Mouse (Mus musculus): ENCODE results near the gene Gm7978. TPM values are rescaled to one million over a fixed set of nuclear protein-coding genes. Genes with fewer than 3 reads are reported as not detected.
"Not testable (repeated sequence)": the region's sequence is repeated elsewhere in the genome, so short reads cannot be mapped to it uniquely, and the experiment has no call there.

The Gm7978 gene
- polyA plus RNA-seq (2014; fragmentation: Nextera tagmentation; extraction: Ambion mirVana): not detected in 2 replicates

DNA sequence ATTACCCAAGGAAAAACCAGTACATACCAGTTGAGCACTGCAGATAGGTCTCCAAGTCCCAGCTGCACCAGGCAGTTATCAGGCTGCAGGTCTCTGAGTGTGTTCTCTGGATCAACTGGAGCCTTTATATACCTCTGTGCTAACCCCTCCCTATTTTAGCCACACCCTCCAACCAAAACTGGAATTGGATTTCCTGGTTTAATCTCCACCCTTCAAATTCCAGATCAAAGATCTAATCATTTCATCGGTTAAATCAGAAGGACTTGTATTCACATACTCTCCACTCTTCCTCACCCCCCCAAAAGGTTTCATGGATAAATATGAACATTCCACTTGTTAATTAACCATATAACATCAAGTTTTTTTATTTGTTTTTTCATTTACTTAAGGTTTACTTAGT is at the start of gene Gm7978:
Gene Gm7978 (minus strand): TSS at position 101 of the 400 bp plus-strand sequence.
- H3K9me3 ChIP-seq (replicated peaks; ENCODE audit: control insufficient read depth, low read length); H3K27me3 ChIP-seq (ENCODE audit: control insufficient read depth, insufficient read depth, low read length); H3K4me1 ChIP-seq (ENCODE audit: control insufficient read depth, insufficient read depth, low read length); H3K36me3 ChIP-seq (ENCODE audit: control insufficient read depth, insufficient read depth, low read length); H3K9ac ChIP-seq (ENCODE audit: low read depth, low read length); ATAC-seq (replicated peaks; ENCODE audit: insufficient number of reproducible peaks, low FRiP score, low TSS enrichment); H3K4me2 ChIP-seq; H3K4me3 ChIP-seq (ENCODE audit: low read depth, low read length); H3K27ac ChIP-seq (ENCODE audit: low read depth, low read length): not testable (repeated sequence)
- no CpG with 5 or more reads among the region's 1 CpGs for WGBS (ENCODE audit: insufficient replicate concordance)

DNA sequence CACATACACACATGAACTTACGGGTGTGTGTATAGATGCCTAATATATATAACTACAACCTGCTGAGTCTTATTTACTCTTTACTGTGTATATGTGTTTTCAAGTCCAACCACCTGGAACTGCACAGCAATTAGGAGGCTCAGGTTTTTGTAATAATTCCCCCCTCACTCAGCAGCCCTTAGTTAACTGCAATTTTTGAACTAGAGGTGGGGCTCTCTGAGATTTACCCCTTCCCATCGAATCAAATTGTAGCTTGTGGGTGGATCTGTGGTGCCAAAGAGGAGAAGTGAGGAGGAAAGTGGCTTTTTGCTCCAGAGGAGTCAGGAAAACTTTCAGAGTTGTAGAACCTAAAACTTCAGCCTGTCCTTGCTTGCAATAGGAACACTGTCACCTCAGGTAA is 39.7 kb upstream of the Gm7978 start, which contains the start of gene E330014E10Rik:
Gene E330014E10Rik (plus strand): TSS at position 301 of the 400 bp plus-strand sequence.
- not testable (repeated sequence) for ATAC-seq (replicated peaks; ENCODE audit: insufficient number of reproducible peaks, low FRiP score, low TSS enrichment); H3K27ac ChIP-seq (ENCODE audit: low read depth, low read length); H3K4me1 ChIP-seq (ENCODE audit: control insufficient read depth, insufficient read depth, low read length); H3K9ac ChIP-seq (ENCODE audit: low read depth, low read length); H3K9me3 ChIP-seq (replicated peaks; ENCODE audit: control insufficient read depth, low read length); H3K36me3 ChIP-seq (ENCODE audit: control insufficient read depth, insufficient read depth, low read length); H3K27me3 ChIP-seq (ENCODE audit: control insufficient read depth, insufficient read depth, low read length); H3K4me2 ChIP-seq; H3K4me3 ChIP-seq (ENCODE audit: low read depth, low read length)
- WGBS (ENCODE audit: insufficient replicate concordance): no CpG with 5 or more reads among the region's 2 CpGs

DNA sequence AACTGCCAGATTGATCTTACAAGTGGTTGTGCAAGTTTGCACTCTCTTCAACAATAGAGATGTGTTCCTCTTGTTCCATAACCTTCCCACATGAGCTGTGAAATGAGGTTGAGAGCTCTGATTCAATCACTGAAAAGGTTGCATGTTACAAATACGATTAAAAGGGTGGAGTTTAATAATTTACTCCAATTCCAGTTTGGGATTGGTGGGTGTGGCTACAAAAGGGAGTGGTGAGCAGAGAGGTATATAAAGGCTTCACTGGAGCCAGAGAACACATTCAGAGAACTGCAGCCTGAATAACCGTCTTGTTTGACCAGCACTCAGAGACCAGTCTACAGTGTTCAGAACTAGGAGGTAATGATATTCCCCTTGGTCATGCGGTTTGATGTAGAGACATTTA is 5.7 kb upstream of the Gm7978 start, which contains the start of gene Gm7982:
Gene Gm7982 (plus strand): TSS at position 301 of the 400 bp plus-strand sequence.
- not testable (repeated sequence) for ATAC-seq (replicated peaks; ENCODE audit: insufficient number of reproducible peaks, low FRiP score, low TSS enrichment); H3K4me3 ChIP-seq (ENCODE audit: low read depth, low read length); H3K4me1 ChIP-seq (ENCODE audit: control insufficient read depth, insufficient read depth, low read length); H3K36me3 ChIP-seq (ENCODE audit: control insufficient read depth, insufficient read depth, low read length); H3K9ac ChIP-seq (ENCODE audit: low read depth, low read length); H3K4me2 ChIP-seq; H3K9me3 ChIP-seq (replicated peaks; ENCODE audit: control insufficient read depth, low read length); H3K27ac ChIP-seq (ENCODE audit: low read depth, low read length); H3K27me3 ChIP-seq (ENCODE audit: control insufficient read depth, insufficient read depth, low read length)
- no CpG with 5 or more reads among the region's 3 CpGs for WGBS (ENCODE audit: insufficient replicate concordance)

Other genes with a start within 250 kb of the Gm7978 start
- gene Gm3286, start 225.4 kb downstream of the Gm7978 start, polyA plus RNA-seq (2014; fragmentation: Nextera tagmentation; extraction: Ambion mirVana): not detected in 2 replicates
- not detected in 2 replicates for gene Gm7971, start 141.3 kb downstream of the Gm7978 start, polyA plus RNA-seq (2014; fragmentation: Nextera tagmentation; extraction: Ambion mirVana)
- not detected in 2 replicates for gene Gm7982, start 5.8 kb upstream of the Gm7978 start, polyA plus RNA-seq (2014; fragmentation: Nextera tagmentation; extraction: Ambion mirVana)
- gene E330014E10Rik, start 39.8 kb upstream of the Gm7978 start, polyA plus RNA-seq (2014; fragmentation: Nextera tagmentation; extraction: Ambion mirVana): not detected in 2 replicates
- gene Cxcl13, start 220.8 kb upstream of the Gm7978 start, polyA plus RNA-seq (2014; fragmentation: Nextera tagmentation; extraction: Ambion mirVana): 0.86 and 1.2 TPM in 2 replicates

Measured in heart, embryonic 11.5 days (tissue).